Mouse (Mus musculus): ENCODE measurements around the gene Slc4a3. TPM values are rescaled to one million over a fixed set of nuclear protein-coding genes. Genes with fewer than 3 reads are reported as not detected.

The Slc4a3 gene
- polyA plus RNA-seq, 1 experiment from 2014 or later = 0.60 TPM

- H3K36me3 ChIP-seq (replicated peaks) = no peaks in the 10 kb centered on the region
- no peaks in the 10 kb centered on the region for H3K27me3 ChIP-seq
- no peak for ATAC-seq (ENCODE audit: insufficient read depth)
- H3K9me3 ChIP-seq (replicated peaks) = no peaks in the 10 kb centered on the region
- no peak overlapping the region for H3K27ac ChIP-seq (replicated peaks)
- H3K4me3 ChIP-seq (replicated peaks) = no peak overlapping the region
- H3K9ac ChIP-seq = no peak overlapping the region
- H3K4me2 ChIP-seq = no peak overlapping the region
- no peaks in the 10 kb centered on the region for H3K4me1 ChIP-seq (replicated peaks)
- 82% methylated on average over 7 of the region's 7 CpGs for WGBS (ENCODE audit: insufficient replicate concordance)
These were observed 62.2 kb downstream of the Slc4a3 start for GRCm38 (mm10) chr1:75608225-75608624.

GRCm38 (mm10) chr1:75608625-75609263 is 62.7 kb downstream of the Slc4a3 start:
- Histone ChIP-seq H3K9me3 (replicated peaks) (no peaks in the 10 kb centered on the region), H3K27me3 (no peaks in the 10 kb centered on the region), H3K9ac (no peak overlapping the region), H3K36me3 (replicated peaks) (no peaks in the 10 kb centered on the region), H3K4me3 (replicated peaks) (no peak overlapping the region), H3K27ac (replicated peaks) (no peak overlapping the region), H3K4me1 (replicated peaks) (no peaks in the 10 kb centered on the region), H3K4me2 (no peak overlapping the region)
- 64% methylated on average over 11 of the region's 11 CpGs for WGBS (ENCODE audit: insufficient replicate concordance)
- no peak for ATAC-seq (ENCODE audit: insufficient read depth)

GRCm38 (mm10) chr1:75609264-75609662 is 63.2 kb downstream of the Slc4a3 start:
- ATAC-seq (ENCODE audit: insufficient read depth) = no peak
- WGBS (ENCODE audit: insufficient replicate concordance) = 75% methylated on average over 9 of the region's 9 CpGs

GRCm38 (mm10) chr1:75610553-75610952 is 64.5 kb downstream of the Slc4a3 start:
- no peaks in the 10 kb centered on the region for H3K9me3 ChIP-seq (replicated peaks)
- no peaks in the 10 kb centered on the region for H3K4me1 ChIP-seq (replicated peaks)
- H3K9ac ChIP-seq = no peak overlapping the region
- no peaks in the 10 kb centered on the region for H3K36me3 ChIP-seq (replicated peaks)
- ATAC-seq (ENCODE audit: insufficient read depth) = no peak
- H3K4me3 ChIP-seq (replicated peaks) = no peak overlapping the region
- H3K27me3 ChIP-seq = no peaks in the 10 kb centered on the region
- H3K4me2 ChIP-seq = no peak overlapping the region
- WGBS (ENCODE audit: insufficient replicate concordance) = 55% methylated on average over 8 of the region's 8 CpGs
- no peak overlapping the region for H3K27ac ChIP-seq (replicated peaks)

More at GRCm38 (mm10) chr1:75609264-75609662, 63.2 kb downstream of the Slc4a3 start:
- H3K4me2 ChIP-seq = no peak overlapping the region
- no peaks in the 10 kb centered on the region for H3K36me3 ChIP-seq (replicated peaks)
- H3K9me3 ChIP-seq (replicated peaks) = no peaks in the 10 kb centered on the region
- no peaks in the 10 kb centered on the region for H3K27me3 ChIP-seq
- H3K4me3 ChIP-seq (replicated peaks) = no peak overlapping the region
- no peaks in the 10 kb centered on the region for H3K4me1 ChIP-seq (replicated peaks)
- no peak overlapping the region for H3K27ac ChIP-seq (replicated peaks)
- no peak overlapping the region for H3K9ac ChIP-seq

Other genes with a start within 250 kb of the Slc4a3 start
- 52.1 and 57.4 TPM in 2 replicates for gene Dnpep, start 228.3 kb upstream of the Slc4a3 start, polyA plus RNA-seq (2015; fragmentation: Nextera tagmentation; extraction: Ambion mirVana)
- 10.3 and 12.8 TPM in 2 replicates for gene Des, start 185.9 kb upstream of the Slc4a3 start, polyA plus RNA-seq (2015; fragmentation: Nextera tagmentation; extraction: Ambion mirVana)
- 8.7 and 9.4 TPM in 2 replicates for gene Speg, start 171.0 kb upstream of the Slc4a3 start, polyA plus RNA-seq (2015; fragmentation: Nextera tagmentation; extraction: Ambion mirVana)
- 33.8 and 35.2 TPM in 2 replicates for gene Gmppa, start 110.3 kb upstream of the Slc4a3 start, polyA plus RNA-seq (2015; fragmentation: Nextera tagmentation; extraction: Ambion mirVana)
- 0.05 TPM in 1 of 2 replicates, not detected in the other for gene Asic4, start 95.8 kb upstream of the Slc4a3 start, polyA plus RNA-seq (2015; fragmentation: Nextera tagmentation; extraction: Ambion mirVana)
- 4.0 and 4.3 TPM in 2 replicates for gene Chpf, start 67.0 kb upstream of the Slc4a3 start, polyA plus RNA-seq (2015; fragmentation: Nextera tagmentation; extraction: Ambion mirVana)
- 0.06 and 0.15 TPM in 2 replicates for gene Tmem198, start 66.7 kb upstream of the Slc4a3 start, polyA plus RNA-seq (2015; fragmentation: Nextera tagmentation; extraction: Ambion mirVana)
- gene Obsl1, start 39.8 kb upstream of the Slc4a3 start, polyA plus RNA-seq (2015; fragmentation: Nextera tagmentation; extraction: Ambion mirVana) = 7.3 and 9.4 TPM in 2 replicates
- gene Inha, start 39.2 kb upstream of the Slc4a3 start, polyA plus RNA-seq (2015; fragmentation: Nextera tagmentation; extraction: Ambion mirVana) = 0.66 and 0.67 TPM in 2 replicates
- 5.1 and 6.6 TPM in 2 replicates for gene Stk11ip, start 24.7 kb upstream of the Slc4a3 start, polyA plus RNA-seq (2015; fragmentation: Nextera tagmentation; extraction: Ambion mirVana)